Mouse (Mus musculus): Measurements from ENCODE around the gene Chl1.

DNA sequence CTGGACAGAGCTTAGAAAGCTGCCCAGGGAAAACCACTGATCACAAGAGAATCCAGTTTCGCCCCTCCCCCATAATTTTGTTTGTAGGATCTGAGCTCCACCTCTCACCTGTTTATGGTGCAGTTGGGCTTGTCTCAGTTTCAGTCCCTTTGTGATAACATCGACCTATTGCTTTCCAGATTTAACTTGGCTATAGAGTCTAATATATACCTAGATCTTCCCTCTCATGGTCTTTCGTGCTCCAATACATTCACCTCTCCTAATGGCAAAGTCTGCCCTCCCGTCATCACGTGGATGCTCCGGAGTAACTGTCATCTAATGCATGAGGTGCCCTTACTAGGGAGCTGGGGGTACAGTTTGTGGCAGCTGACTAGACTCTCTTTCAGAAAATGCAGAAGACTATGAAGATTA lies 2.5 kb downstream of the Chl1 start:
- TF ChIP-seq POLR2A (IDR thresholded peaks at IDR 0.05; ENCODE audit: extremely low read depth, insufficient read depth, low read length) (no peak), CTCF (IDR thresholded peaks at IDR 0.05; ENCODE audit: extremely low read depth, insufficient read depth, low read length) (no peak)
